Mouse (Mus musculus) embryonic facial prominence, embryonic 14.5 days (tissue): ENCODE measurements around the gene Spi1. TPM values are rescaled to one million over a fixed set of nuclear protein-coding genes. Genes with fewer than 3 reads are reported as not detected.
A peak's percentile ranks its signal among the peaks of the same experiment; 100 is the strongest.

Source experiments
- ATAC-seq: fragments of 200-750 bp; cut with Nextera tagmentation; 2 replicates; pipeline ENCODE4 v1.8.0; 2017; ENCODE audit warnings: low read depth, moderate number of reproducible peaks, moderate TSS enrichment
- DNase-seq: peaks from one replicate; pipeline ENCODE4 v3.0.0-alpha.2; 2015; ENCODE audit warnings: low spot score
- H3K27ac ChIP-seq: fragments of 300-500 bp; sonication (generic); replicated peaks from 2 replicates; pipeline ENCODE4 v1.5.1; 2014; ENCODE audit warnings: low read depth, mild to moderate bottlenecking, low read length, moderate library complexity
- H3K27me3 ChIP-seq: fragments of 300-500 bp; sonication (generic); replicated peaks from 2 replicates; pipeline ENCODE4 v1.6.1; 2014; ENCODE audit warnings: low read length; ENCODE audit not compliant: control insufficient read depth, insufficient read depth
- H3K36me3 ChIP-seq: fragments of 300-500 bp; sonication (generic); 2 replicates; pipeline ENCODE4 v1.6.1; 2014; ENCODE audit warnings: low read length, mixed read lengths; ENCODE audit not compliant: control insufficient read depth, insufficient read depth
- H3K4me1 ChIP-seq: fragments of 300-500 bp; sonication (generic); 2 replicates; pipeline ENCODE4 v1.6.1; 2014; ENCODE audit warnings: antibody characterized with exemption, low read length; ENCODE audit not compliant: control insufficient read depth, insufficient read depth
- H3K4me2 ChIP-seq: fragments of 300-500 bp; sonication (generic); 2 replicates; pipeline ENCODE4 v1.6.1; 2014; ENCODE audit warnings: low read depth, mild to moderate bottlenecking, low read length, moderate library complexity, mixed read lengths
- H3K4me3 ChIP-seq: fragments of 300-500 bp; sonication (generic); 2 replicates; pipeline ENCODE4 v1.5.1; 2014; ENCODE audit warnings: low read depth, mild to moderate bottlenecking, low read length
- H3K9ac ChIP-seq: fragments of 300-500 bp; sonication (generic); 2 replicates; pipeline ENCODE4 v1.6.1; 2014; ENCODE audit warnings: low read depth, mild to moderate bottlenecking, low read length, moderate library complexity, mixed read lengths
- H3K9me3 ChIP-seq: fragments of 300-500 bp; sonication (generic); 2 replicates; pipeline ENCODE4 v1.6.1; 2016; ENCODE audit warnings: low read length; ENCODE audit not compliant: control insufficient read depth
- WGBS: fragments of 180-500 bp; shearing (Covaris S2); extraction: QIAGEN DNeasy Blood & Tissue Kit; methylation state at CpG from one replicate; pipeline ENCODE4 v1.1.7; 2014; 5-methylcytosine and 5-hydroxymethylcytosine counted together
- polyA plus RNA-seq: library from polyadenylated mRNA; unstranded; fragments of >200 nt; fragmentation: Nextera tagmentation; extraction: Ambion mirVana; gene quantifications from 2 replicates; pipeline ENCODE4 v1.2.1, GENCODE M21; 2014

Gene Spi1
- polyA plus RNA-seq, 1 experiment from 2014 or later: 10.2 TPM

DNA sequence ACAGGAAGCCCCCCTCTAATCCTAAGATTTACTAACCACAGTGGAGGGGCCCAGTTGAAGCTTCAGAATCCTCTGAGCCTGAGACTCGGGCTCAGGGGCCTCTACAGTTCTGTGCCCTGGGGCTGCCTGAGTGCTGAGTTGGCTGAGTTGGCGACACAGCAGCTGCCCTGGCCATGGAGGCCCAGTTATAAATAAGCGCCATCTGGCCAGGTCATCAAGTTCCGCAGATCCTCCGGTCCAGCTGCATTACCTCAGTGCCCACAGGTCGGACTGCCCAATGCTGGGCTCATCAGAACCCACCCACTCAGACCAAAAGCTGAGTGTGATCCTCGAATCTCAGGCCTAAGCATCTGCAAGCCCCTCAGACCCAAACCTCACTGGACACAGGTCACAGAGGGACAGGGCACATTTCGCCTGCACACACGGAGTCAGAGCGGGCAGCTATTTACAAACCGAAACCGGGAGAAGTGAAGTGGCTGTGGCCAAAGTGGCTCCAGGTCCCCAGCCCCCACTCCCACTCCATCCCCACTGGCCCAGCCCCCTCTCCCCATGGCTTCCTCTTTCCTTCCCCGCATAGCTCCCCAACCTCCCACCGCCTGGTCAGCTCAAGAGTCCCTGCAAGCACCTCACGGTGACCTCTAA lies 2.1 kb downstream of the Spi1 start:
- 0 out of 2 replicates have a peak, but pooled peaks cover under 1% of the 10 kb centered on the region for H3K4me1 ChIP-seq
- no peaks in the 10 kb centered on the region for H3K36me3 ChIP-seq
- DNase-seq (peak; percentile 16), ATAC-seq (no peak)
- H3K9me3 ChIP-seq: no peaks in the 10 kb centered on the region
- WGBS: 74% methylated on average over 13 of the region's 15 CpGs
- no peak overlapping the region for H3K9ac ChIP-seq
- H3K27ac ChIP-seq: no peak overlapping the region
- H3K4me3 ChIP-seq: no peak overlapping the region
- H3K27me3 ChIP-seq: no peaks in the 10 kb centered on the region
- H3K4me2 ChIP-seq: no peak overlapping the region

DNA sequence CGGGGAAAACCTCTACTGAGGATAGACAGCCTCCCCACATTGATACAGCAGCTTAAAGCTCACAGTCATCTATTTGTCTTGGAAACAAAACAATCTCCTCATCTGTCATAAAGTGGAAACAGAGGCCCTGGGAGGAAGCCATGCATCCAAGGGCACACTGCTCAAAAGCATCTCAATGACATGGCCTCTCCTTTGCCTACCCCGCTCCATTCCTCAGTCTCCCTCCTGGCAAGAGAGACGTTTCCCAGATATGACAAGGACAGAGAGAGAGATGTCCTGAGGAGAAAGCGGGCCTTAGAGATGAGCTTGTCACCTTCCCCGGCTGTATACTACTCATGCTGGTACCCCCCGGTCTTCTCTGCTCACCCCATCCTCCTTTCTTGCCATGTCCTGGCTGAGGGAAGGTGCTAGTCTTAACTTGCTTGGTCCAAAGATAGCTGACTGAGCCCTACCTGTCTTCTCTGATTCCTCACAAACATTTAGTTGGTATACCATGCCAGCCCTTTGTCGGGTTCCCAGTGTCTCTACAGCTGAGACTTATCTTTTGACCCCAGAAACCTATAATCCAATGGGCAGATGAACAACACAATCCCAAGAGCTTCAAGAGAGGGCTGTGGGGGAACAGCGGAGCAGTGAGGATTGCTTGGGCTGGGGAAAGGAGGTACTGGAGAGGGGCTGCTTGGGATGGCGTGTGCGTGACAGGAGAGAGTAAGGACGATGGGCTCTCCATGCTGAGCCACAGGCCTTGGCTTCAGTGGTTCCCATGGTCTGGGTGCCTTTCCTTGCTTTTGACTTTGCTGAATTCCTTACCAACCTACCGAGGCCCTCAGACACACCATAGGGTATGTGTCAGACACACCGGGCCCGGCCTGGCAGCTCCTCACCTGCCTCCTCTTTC lies 3.6 kb downstream of the Spi1 start:
- Histone ChIP-seq H3K9me3 (no peaks in the 10 kb centered on the region), H3K4me1 (no peaks in the 10 kb centered on the region), H3K4me3 (no peak overlapping the region), H3K36me3 (no peaks in the 10 kb centered on the region), H3K4me2 (no peak overlapping the region), H3K9ac (no peak overlapping the region; the same call in 1 of the 2 replicates), H3K27ac (no peak overlapping the region), H3K27me3 (no peaks in the 10 kb centered on the region)
- WGBS: 85% methylated on average over 14 of the region's 14 CpGs
- ATAC-seq (no peak), DNase-seq (no peak)

DNA sequence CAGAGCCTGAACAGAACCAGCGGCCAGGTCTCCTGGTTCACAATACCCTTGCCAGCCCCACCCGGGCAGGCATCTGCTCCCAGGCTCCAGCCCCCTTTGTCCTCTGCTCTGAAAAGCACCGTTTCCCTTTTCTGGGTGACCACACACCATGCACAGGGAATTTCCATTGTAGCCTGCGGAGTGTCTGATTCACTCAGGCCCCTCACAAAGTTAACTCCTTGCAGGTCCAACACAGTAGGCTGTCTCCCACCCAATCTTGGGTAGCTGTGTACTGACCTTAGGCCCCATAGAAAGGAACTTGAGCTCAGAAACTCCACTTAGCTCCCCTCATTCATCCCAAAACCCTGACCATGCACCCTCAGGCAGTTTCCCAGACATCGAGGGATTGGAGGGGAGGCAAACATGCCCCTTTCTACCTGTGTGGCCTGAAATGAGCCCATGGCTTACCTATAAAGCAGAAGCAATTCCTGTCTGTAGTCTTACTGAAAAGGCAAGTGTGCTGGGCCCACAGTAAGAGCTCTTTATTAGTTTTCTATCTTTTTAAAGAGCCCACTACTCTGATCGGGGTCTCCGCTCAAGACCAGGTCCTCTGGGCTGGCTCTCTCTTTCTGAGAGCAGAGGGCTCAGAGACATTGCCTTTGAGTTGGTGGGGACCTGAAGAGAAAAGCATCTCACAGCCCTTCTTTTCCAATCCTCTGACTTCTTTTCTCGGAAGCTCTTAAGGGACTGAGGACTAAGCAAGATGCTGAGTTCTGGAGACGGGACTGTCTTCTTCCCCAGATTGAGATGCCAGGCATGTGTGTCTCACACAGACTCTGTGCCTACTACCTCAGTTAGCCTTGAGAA lies 4.4 kb downstream of the Spi1 start:
- Histone ChIP-seq H3K4me1 (no peaks in the 10 kb centered on the region), H3K4me3 (no peak overlapping the region), H3K27me3 (no peaks in the 10 kb centered on the region), H3K27ac (no peak overlapping the region), H3K9ac (no peak overlapping the region), H3K9me3 (no peaks in the 10 kb centered on the region), H3K36me3 (no peaks in the 10 kb centered on the region), H3K4me2 (no peak overlapping the region)
- WGBS: 66% methylated on average over 9 of the region's 9 CpGs
- ATAC-seq: no peak
- DNase-seq: no peak

DNA sequence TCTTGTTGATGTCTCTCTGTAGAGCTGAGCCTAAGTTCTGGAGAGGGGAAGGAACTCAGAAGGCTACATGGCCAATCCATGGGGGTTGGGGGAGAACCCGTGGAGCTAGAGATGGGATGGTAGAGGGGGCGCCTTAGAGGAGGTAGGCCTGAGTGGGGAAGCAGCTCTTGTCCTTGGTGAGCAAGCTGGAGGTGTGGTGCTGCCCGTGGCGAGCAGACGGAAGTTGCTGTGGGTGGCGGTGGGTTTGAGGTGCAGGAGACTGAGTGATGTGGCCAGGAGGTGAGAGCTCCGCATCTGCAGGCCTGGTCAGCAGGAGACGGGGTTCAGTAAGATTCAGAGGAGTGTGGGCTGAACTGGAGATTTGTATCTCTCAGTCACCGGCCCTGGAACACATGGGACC lies 5.3 kb downstream of the Spi1 start:
- Histone ChIP-seq H3K36me3 (no peaks in the 10 kb centered on the region), H3K9ac (no peak overlapping the region), H3K4me3 (no peak overlapping the region), H3K27me3 (no peaks in the 10 kb centered on the region), H3K27ac (no peak overlapping the region), H3K4me2 (no peak overlapping the region), H3K9me3 (no peaks in the 10 kb centered on the region), H3K4me1 (no peaks in the 10 kb centered on the region)
- ATAC-seq: no peak
- 80% methylated on average over 9 of the region's 9 CpGs for WGBS
- DNase-seq: no peak

DNA sequence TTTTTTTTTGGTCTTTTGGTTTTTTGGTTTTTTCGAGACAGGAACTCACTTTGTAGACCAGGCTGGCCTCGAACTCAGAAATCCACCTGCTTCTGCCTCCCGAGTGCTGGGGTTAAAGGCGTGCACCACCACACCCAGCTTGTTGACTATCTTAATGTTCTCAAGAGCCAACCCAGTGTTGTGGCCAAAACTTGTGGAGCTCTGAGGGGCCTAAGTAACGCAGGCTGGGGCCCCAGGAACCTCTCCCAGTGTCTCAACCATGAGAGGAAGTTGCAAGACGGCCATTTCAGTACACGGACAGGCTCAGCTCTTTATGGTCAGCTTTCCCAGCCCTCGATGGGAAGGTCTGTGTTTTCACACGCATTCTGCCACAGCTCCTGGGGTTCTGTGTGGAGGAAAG lies 6.8 kb downstream of the Spi1 start:
- ATAC-seq (no peak), DNase-seq (no peak)
- Histone ChIP-seq H3K4me3 (no peak overlapping the region), H3K9me3 (no peaks in the 10 kb centered on the region), H3K36me3 (no peaks in the 10 kb centered on the region), H3K27me3 (no peaks in the 10 kb centered on the region), H3K27ac (no peak overlapping the region), H3K9ac (no peak overlapping the region), H3K4me1 (no peaks in the 10 kb centered on the region), H3K4me2 (no peak overlapping the region)
- WGBS: 76% methylated on average over 9 of the region's 9 CpGs

DNA sequence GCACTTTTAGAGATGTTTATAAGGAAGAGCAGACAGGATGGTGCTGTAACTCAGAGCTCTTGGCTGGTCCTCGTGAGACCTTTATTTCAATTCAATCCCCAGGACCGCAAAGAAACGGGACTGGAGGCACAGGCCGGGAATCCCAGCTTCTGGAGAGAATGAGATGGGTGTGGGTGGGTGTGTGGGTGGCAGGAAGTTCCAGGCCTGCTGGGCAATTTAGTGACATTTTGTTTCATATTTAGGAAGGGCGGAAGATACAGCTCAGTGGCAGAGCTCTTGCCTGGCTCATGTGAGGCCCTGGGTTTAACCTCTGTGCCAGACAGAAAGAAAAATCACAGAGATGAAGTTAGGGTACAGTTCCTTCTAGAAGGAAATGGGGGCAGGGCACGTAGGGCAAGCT lies 8.0 kb downstream of the Spi1 start:
- no peaks in the 10 kb centered on the region for H3K36me3 ChIP-seq
- no peak overlapping the region for H3K4me3 ChIP-seq
- H3K27me3 ChIP-seq: no peaks in the 10 kb centered on the region
- H3K27ac ChIP-seq: no peak overlapping the region
- H3K9me3 ChIP-seq: no peaks in the 10 kb centered on the region
- no peak for DNase-seq
- H3K9ac ChIP-seq: no peak overlapping the region
- 62% methylated on average over 6 of the region's 6 CpGs for WGBS
- H3K4me1 ChIP-seq: no peaks in the 10 kb centered on the region
- H3K4me2 ChIP-seq: no peak overlapping the region
- ATAC-seq: no peak

DNA sequence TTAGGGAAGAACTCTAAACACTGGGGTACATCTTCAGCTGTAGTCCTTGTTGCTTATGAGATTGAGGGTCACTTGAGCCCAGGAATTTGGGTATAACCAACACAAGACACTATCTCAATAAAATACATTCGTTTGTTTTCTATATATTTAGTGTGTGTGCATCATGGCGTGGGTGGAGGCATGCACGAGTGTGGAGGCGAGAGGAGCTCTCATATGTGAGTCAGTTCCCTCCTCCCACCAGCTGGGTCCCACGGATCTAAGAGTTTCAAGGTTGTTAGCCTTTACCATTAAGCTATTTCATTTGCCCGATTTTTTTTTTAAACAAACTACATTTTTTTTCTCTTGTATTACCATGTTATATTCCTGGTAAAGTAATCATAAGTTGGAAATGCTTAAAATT lies 8.6 kb downstream of the Spi1 start:
- no peaks in the 10 kb centered on the region for H3K27me3 ChIP-seq
- no peaks in the 10 kb centered on the region for H3K9me3 ChIP-seq
- DNase-seq (no peak), ATAC-seq (no peak)
- WGBS: 66% methylated on average over 6 of the region's 6 CpGs
- no peak overlapping the region for H3K4me2 ChIP-seq
- H3K27ac ChIP-seq: no peak overlapping the region
- no peaks in the 10 kb centered on the region for H3K36me3 ChIP-seq
- no peak overlapping the region for H3K9ac ChIP-seq
- no peak overlapping the region for H3K4me3 ChIP-seq
- no peaks in the 10 kb centered on the region for H3K4me1 ChIP-seq

DNA sequence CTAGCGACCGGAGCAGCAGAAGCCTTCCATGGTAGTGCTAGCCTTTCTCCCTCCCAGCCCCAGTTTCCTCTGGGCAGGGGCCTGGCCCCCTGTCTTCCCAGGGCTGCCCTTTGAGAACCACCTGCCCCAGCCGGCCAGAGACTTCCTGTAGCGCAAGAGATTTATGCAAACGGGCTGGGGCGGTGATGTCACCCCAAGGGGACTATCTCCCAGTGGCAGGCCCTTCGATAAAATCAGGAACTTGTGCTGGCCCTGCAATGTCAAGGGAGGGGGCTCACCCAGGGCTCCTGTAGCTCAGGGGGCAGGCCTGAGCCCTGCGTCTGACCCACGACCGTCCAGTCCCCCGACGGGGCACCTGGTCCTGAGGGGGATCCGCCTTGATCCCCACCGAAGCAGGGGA lies 14.3 kb downstream of the Spi1 start:
- no peaks in the 10 kb centered on the region for H3K36me3 ChIP-seq
- H3K4me1 ChIP-seq: no peaks in the 10 kb centered on the region
- DNase-seq (no peak), ATAC-seq (no peak)
- H3K27me3 ChIP-seq: no peaks in the 10 kb centered on the region
- no peak overlapping the region for H3K9ac ChIP-seq
- H3K4me3 ChIP-seq: no peak overlapping the region
- no peak overlapping the region for H3K27ac ChIP-seq
- 65% methylated on average over 13 of the region's 14 CpGs for WGBS
- H3K4me2 ChIP-seq: no peak overlapping the region
- H3K9me3 ChIP-seq: no peaks in the 10 kb centered on the region
